Mouse (Mus musculus) cerebellum, postnatal 25 days (tissue): ENCODE measurements around the gene Kel.

ENCODE experiments used
- DNase-seq, 2 experiments: peaks; one replicate each; pipeline ENCODE4 v3.0.0; 2021; ENCODE audit warnings: mixed read lengths in 2 of 2

Gene Kel

GRCm38 (mm10) chr6:41704123-41704522 is at the start of gene Kel:
Gene Kel, minus strand, starts transcription at chr6:41704339.
- no peak for DNase-seq

GRCm38 (mm10) chr6:41744664-41745392 is 40.7 kb upstream of the Kel start:
- no peak for DNase-seq

GRCm38 (mm10) chr6:41741101-41741500 is 37.0 kb upstream of the Kel start:
- DNase-seq = no peak

DNA sequence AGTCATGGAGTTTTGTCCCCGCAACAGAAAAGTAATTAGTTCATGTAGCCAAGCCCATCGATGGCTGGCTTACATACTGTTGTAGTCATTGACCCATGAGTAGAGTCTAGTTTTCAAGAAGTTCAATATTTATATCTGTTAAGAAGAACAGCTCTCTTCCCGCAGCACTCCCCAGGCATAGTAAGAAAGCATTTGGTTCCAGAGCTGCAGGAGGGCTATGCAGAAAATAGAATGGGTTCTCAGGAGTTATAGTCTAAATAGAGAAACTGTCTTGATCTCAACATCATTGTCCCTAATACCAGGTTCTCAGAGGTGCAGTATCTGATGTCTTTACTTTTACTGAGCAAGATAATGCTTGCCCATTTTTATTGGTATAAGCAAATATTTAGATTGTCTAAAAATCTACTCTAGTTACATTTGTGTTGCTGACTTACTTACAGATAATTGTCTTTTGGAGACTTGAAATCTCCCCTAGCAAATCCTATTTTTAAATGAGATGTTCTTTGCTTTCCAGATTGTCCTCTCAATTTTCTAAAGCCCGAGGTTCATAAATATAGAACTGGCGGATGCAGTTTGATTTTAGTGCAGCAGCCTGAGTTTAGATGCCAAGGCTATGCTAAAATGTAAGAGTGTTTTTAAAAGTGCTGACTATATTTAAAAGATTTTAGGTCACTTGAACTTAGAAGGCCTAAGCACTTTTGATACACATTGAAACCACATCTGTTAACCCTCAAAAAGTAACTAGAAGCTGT is 30.8 kb upstream of the Kel start:
- no peak for DNase-seq

- DNase-seq = no peak
Observed at GRCm38 (mm10) chr6:41727989-41728609, 24.0 kb upstream of the Kel start.

DNA sequence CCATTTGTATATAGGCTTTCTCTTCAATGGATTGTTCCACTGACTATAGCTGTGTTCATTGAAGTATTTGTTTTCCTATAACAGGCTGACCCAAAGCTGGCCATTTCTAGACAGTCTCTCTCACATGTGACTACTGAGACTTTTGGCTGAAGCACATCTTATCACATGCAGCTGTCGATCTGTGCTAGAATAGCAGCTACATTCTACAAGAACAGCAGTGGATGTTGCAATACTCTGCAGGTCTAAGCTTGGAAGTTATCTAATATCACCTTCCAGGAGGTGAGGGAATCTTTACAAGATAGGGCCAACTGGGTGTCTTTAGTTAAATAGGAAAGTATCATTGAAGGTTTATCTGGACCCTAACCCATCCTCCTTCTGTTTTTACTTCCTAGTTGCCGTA is 17.3 kb upstream of the Kel start:
- no peak for DNase-seq

- DNase-seq = no peak
Observed at GRCm38 (mm10) chr6:41710281-41710680, 6.1 kb upstream of the Kel start.

GRCm38 (mm10) chr6:41706275-41706674 is 2.1 kb upstream of the Kel start:
- no peak for DNase-seq

DNA sequence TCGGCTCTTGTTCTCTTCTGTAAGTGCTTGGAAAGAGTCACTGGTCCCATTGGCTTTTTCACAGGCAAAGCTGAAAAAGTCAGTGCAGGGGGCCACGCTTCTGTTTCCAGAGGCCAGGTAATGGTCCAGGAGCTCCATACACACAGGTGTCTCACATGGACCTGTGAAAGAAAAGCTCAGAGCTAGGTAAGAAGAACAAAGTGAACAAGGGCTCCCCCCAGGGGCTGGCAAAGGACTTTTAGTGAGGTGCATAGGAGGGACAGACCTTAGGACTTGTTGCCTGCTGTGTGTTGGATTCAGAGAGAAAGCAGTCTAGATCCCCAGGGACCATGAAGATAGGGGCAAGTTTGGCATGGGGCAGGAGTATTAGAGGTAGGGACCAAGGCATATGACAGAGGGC is 1.2 kb downstream of the Kel start:
- no peak for DNase-seq

DNA sequence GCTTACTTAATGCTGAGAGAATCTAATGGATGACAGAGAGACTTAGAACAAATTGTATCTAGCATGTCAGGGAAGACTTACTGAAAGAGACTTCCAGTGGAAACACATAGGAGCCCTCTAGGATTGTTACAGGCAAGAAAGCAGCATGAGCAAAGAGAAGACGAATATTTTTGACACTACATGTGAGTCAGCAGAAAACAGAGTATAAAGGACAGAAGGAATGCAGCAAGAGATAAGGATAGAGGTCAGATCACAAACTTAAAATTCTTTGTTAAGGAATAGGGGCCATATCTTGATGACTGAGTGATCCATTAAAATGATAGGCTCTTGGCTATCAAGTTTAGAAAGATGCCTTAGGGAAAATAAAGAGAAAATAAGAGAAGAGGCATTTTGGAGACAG is 2.9 kb downstream of the Kel start:
- no peak for DNase-seq

GRCm38 (mm10) chr6:41694407-41694806 is 9.7 kb downstream of the Kel start:
- no peak for DNase-seq

DNA sequence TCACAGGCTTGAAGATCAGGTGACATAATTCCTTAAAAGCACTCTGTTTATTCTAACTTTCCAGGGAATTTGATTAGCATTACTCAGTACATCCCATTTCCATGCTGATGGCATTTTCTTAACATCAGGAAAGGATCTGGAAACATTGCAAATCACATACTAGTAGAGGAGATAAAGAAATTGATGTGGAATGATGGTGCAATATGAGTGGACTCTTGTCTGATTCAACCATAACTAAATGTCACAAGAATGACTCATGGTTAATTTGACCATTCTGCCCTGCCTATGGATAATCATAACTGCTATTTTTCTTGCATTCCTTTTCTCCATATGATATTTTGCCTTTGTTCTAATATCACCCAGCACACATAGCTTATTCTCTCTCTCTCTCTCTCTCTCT is 11.9 kb downstream of the Kel start:
- no peak for DNase-seq

- DNase-seq = no peak
Observed at GRCm38 (mm10) chr6:41685596-41685995, 18.5 kb downstream of the Kel start.

GRCm38 (mm10) chr6:41684911-41685310 is 19.2 kb downstream of the Kel start:
- no peak for DNase-seq

- no peak for DNase-seq
Observed at GRCm38 (mm10) chr6:41684131-41684530, 20.0 kb downstream of the Kel start, which contains the start of gene Llcfc1. Gene Llcfc1, plus strand, starts transcription at chr6:41684431.

DNA sequence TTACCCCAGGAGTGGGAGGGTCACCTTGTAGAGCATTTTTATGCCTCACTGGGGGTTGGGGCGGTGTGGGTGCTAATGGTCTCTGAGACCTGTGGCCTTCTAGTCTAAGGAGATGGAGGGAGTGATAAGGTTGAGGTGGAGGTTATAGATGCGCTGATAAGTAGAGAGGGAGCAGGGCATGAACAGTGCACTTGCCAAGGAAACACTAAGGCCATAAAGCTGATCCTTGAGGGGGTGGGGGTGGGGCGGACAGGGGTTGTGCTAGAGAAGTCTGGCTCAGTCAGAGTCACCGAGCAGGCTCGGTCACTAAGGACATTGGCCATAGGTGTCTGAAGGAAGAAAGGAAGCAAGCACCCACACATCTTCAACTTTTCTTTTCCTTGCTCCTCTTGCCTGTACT is 22.5 kb downstream of the Kel start:
- DNase-seq = no peak

DNA sequence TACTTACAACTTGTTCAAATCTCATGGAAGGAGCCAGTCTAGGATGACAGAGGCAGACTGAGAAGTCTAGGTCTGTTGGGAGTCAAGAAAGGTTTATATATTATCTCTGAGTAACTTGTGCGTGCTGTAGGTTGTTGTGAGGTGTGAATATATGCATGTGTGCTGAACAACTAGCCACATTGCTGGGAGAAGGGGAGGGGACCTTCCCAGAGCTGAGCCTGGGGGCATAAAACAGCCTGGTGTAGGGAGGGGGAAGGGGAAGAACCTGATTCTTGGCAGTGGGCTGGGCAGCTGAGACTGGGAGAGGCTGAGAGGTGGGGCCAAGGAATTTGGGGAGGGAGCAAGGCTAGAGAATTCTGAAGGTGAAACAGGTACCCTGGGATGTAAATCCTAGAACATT is 23.5 kb downstream of the Kel start, which contains the start of gene Trpv5:
Gene Trpv5 (minus strand): TSS at position 101 of the 400 bp plus-strand sequence.
- no peak for DNase-seq

GRCm38 (mm10) chr6:41676530-41676929 is 27.6 kb downstream of the Kel start:
- no peak for DNase-seq

DNA sequence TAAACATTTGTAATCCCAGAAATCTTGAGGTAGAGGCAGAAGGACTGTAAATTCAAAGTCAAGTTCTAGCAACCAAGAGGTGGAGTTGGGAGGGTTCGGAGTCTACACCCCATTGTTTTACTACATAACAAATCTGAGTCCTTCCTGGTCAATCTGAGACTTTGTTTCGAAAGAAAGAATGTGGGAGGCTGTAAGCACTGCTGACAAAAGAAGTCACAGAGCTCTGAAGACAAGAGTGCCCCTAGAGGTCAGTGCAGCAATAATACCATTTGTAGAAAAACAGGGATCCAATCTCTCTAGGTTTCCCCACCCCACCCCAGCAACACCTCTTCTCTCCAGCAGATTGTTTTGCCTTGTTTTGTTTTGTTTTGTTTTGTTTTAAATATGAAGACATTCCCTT is 41.8 kb downstream of the Kel start:
- no peak for DNase-seq

- DNase-seq = no peak
Observed at GRCm38 (mm10) chr6:41658487-41658886, 45.7 kb downstream of the Kel start.

GRCm38 (mm10) chr6:41654648-41655047 is 49.5 kb downstream of the Kel start:
- DNase-seq = no peak

DNA sequence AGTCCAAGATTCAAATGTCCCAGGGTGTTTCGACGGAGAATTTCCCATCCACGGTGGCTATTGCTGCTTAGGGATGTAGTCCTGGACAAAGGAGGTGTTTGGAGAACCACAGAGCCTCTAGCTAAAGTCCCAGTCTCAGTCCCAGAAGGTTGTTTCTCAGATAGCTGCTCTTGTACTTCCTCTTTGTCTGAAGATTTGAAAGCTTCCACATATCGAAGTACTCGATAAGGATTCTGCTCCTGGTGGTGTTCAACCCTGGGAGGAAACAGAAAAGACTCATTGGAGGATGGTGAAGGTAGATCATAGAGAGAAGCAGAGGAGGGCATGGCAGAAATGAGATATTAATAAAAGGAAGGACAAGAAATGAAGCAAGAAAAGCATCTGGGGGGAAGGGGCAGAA is 51.0 kb downstream of the Kel start:
- no peak for DNase-seq

DNA sequence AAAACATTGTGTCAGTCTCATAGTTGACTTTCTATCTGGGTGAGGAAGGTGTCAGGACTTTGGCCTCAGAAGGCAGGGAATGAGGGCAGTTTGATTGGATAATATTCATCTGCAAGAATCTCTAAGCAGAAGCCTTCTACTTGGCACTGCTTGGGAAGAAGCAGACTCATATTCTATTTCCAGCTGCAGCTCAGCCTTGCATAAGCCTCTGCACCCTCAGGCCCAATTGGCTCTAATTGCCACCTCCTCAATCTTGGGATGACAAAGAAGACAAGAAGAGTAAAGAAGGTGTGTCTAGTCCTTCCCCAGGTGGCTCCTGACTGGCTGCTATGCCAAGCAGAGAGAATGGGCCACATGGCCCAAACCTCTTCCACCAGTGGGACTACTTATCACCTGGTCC is 57.5 kb downstream of the Kel start:
- no peak for DNase-seq

DNA sequence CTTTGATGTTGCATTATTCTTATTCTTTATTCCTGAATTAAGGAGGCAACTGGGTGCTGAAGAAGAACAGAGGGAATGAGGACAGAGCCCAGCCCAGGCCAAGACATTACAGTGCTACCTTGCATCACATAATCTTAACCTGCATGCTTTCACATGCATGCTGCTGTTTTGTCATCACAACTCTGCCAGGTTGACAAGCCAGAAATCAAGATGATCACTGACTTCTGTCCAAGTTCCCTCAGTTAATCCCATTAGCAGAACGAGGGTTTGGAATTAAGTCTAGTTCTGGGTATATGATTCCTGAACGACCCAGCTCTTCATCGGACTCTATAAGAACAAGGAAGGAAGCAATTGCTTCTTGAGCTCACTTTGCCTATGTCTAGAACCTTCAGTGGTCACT is 57.9 kb downstream of the Kel start:
- DNase-seq = no peak
